Mouse (Mus musculus): ENCODE data around the gene Hist1h2ak. TPM values are rescaled to one million over a fixed set of nuclear protein-coding genes. Genes with fewer than 3 reads are reported as not detected.

The Hist1h2ak gene
- total RNA-seq, 2 experiments from 2014 or later, result 8.6 to 1,478 TPM

- peak; percentile 61 for ATAC-seq (replicated peaks; ENCODE audit: poor library complexity, severe bottlenecking)
Observed at GRCm38 (mm10) chr13:21778814-21779766, 25.5 kb upstream of the Hist1h2ak start.

DNA sequence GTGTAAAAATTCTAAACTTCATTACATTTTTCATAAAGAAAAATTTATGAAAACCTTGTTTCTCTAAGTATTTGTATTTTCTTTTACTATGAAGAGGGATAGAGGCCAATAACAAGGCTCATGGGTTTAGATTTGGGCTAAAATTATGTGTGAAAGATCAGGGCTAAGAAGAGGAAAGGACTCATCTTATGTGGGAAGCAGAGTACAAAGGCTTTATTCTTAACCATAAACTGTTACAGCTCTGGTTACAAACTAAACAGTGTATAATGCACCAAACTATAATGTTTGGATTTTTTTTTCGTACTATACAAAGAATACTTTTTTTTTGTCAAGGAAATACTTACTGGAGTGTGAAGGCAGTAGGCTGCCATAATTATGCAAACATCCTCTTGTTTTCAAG is 2.1 kb upstream of the Hist1h2ak start:
- ATAC-seq (replicated peaks; ENCODE audit: poor library complexity, severe bottlenecking), result no peak

DNA sequence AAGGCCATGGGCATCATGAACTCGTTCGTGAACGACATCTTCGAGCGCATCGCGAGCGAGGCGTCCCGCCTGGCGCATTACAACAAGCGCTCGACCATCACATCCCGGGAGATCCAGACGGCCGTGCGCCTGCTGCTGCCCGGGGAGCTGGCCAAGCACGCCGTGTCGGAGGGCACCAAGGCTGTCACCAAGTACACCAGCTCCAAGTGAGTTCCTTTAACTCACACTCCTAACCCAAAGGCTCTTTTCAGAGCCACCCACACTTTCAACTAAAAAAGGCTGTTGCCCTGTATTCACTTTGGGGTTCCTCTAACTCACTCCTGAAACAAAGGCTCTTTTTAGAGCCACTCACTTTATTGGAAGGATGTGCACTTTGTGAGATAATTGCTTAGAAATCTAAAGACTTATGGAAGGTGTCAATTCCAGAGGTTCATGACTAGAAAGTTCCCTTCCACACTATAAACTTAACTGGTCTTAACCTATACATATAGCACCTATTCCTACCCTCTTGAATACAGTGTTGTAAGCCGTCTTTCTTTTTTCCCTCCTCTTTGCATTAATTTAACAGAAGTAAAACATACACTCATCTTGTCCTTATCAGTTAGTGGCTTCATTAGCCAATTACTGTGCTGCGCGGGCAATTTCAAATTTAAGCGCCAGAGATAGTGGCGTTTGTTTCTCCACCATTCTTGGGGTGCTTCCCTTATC is 821 bp upstream of the Hist1h2ak start:
- peak; percentile 21 for ATAC-seq (replicated peaks; ENCODE audit: poor library complexity, severe bottlenecking)

- peak; percentile 25; the same call in 1 of the 2 replicates for ATAC-seq (replicated peaks; ENCODE audit: poor library complexity, severe bottlenecking)
Observed at GRCm38 (mm10) chr13:21753051-21753523, 540 bp downstream of the Hist1h2ak start.

- no peak for ATAC-seq (replicated peaks; ENCODE audit: poor library complexity, severe bottlenecking)
Observed at GRCm38 (mm10) chr13:21752356-21752755, 1.3 kb downstream of the Hist1h2ak start.

- ATAC-seq (replicated peaks; ENCODE audit: poor library complexity, severe bottlenecking), result no peak
Observed at GRCm38 (mm10) chr13:21751827-21752226, 1.8 kb downstream of the Hist1h2ak start.

- no peak for ATAC-seq (replicated peaks; ENCODE audit: poor library complexity, severe bottlenecking)
Observed at GRCm38 (mm10) chr13:21751417-21751816, 2.2 kb downstream of the Hist1h2ak start.

DNA sequence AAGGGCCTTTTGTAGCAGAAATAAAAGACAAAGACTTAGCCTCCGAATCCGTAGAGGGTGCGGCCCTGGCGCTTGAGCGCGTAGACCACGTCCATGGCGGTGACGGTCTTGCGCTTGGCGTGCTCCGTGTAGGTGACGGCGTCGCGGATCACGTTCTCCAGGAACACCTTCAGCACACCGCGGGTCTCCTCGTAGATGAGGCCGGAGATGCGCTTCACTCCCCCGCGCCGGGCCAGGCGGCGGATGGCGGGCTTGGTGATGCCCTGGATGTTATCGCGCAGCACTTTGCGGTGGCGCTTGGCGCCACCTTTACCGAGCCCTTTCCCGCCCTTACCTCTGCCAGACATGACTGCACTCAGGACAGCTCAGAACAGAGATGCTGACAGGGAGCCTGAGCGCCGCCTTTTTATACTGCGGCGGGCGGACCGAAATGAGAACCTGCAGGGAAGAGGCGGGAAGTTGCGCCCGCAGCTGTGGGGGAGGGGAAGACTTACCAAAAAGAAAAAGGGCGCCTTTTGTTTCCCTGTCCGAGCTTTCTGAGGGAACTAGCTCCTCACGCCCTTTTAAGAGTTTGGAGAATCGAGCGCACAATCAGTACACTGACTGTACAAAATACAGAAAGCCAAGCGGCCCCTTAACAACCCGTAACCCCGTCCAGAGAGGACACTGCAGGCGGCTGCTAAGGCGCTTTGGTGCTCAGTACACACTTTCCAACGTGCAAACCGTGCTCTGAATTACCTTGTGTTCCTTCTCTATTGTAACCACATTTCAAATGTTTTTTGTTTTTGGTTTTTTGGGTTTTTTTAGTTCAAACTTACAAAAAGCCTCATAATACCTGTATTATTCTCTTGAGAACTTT is 3.2 kb downstream of the Hist1h2ak start, which contains the start of gene Hist1h4k:
Gene Hist1h4k (minus strand): TSS at position 347 of the 859 bp plus-strand sequence.
- ATAC-seq (replicated peaks; ENCODE audit: poor library complexity, severe bottlenecking), result peak; percentile 62

DNA sequence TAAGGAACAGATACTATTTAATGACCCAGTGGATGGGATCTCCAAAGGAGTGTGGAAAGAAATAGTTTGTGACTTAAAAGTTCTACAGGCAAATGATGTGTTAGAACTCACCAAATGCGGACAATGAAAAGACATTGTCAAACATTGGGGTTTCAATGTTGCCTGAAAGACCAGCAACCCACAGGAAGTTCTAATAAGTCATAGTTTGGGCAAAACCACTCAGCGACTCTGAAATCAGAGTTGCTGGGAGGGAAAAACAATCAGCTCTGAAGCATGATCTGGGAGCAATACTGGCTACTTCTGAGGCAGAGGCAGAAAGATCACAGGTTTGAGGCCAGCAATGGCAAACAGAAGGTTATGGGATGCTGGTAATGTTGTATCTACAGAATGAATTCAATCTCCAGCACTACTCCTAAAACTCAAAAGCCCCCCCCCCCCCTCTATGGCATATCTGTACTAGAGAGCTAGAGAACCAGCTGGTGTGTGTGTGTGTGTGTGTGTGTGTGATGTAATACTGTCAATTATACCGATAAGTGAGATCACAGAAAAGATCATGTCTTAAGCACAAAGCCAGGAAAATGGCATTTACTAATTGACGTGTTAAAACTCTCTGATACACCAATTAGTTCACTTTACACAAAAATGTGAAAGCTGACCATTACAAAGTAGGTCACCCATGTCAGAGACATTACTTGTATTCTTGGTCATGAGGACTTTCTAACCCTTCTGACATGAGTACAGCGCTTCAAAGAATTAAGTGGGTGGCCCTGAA is 4.1 kb downstream of the Hist1h2ak start:
- ATAC-seq (replicated peaks; ENCODE audit: poor library complexity, severe bottlenecking), result no peak

DNA sequence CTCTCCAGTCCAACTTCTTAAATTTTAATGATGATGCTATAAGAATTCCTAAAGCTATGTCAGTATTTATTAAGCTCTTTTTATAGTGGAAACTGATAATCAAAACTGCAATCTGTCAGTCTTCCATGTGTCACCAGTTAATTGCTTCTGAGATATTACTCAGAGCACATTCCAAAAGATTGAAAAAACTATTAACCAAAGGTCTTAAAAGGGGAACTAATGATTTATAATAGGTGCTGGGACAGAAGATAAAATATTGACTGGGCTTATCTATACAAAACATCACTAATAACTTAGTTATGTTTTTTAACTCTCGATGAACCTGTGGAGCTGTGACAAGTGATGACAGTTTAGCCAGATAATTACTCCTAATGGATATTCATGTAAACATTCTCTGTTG is 8.6 kb downstream of the Hist1h2ak start:
- no peak for ATAC-seq (replicated peaks; ENCODE audit: poor library complexity, severe bottlenecking)

DNA sequence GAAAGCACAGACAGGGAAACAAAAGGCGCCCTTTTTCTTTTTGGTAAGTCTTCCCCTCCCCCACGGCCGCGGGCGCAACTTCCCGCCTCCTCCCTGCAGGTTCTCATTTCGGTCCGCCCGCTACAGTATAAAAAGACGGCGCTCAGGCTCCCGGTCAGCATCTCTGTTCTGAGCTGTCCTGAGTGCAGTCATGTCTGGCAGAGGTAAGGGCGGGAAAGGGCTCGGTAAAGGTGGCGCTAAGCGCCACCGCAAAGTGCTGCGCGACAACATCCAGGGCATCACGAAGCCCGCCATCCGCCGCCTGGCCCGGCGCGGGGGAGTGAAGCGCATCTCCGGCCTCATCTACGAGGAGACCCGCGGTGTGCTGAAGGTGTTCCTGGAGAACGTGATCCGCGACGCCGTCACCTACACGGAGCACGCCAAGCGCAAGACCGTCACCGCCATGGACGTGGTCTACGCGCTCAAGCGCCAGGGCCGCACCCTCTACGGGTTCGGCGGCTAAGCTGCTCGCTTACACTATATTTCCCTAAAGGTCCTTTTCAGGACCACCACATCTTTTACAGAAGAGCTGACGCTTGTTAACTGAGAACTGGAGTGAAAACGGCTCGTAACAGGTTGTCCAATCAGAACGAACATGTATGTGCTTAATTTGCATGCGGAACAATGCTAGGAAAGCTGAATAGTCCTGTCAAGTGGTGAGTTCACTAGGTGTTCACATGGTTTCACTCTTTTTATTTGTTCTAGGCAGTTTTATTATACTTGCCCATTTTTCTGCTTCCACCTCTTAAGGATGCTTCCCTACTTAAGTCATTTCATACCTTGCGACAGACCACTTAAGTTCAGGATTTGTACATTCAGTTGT is 18.5 kb downstream of the Hist1h2ak start, which contains the start of gene Hist1h4j:
Gene Hist1h4j (plus strand): TSS at position 159 of the 862 bp plus-strand sequence.
- peak; percentile 76 for ATAC-seq (replicated peaks; ENCODE audit: poor library complexity, severe bottlenecking)

DNA sequence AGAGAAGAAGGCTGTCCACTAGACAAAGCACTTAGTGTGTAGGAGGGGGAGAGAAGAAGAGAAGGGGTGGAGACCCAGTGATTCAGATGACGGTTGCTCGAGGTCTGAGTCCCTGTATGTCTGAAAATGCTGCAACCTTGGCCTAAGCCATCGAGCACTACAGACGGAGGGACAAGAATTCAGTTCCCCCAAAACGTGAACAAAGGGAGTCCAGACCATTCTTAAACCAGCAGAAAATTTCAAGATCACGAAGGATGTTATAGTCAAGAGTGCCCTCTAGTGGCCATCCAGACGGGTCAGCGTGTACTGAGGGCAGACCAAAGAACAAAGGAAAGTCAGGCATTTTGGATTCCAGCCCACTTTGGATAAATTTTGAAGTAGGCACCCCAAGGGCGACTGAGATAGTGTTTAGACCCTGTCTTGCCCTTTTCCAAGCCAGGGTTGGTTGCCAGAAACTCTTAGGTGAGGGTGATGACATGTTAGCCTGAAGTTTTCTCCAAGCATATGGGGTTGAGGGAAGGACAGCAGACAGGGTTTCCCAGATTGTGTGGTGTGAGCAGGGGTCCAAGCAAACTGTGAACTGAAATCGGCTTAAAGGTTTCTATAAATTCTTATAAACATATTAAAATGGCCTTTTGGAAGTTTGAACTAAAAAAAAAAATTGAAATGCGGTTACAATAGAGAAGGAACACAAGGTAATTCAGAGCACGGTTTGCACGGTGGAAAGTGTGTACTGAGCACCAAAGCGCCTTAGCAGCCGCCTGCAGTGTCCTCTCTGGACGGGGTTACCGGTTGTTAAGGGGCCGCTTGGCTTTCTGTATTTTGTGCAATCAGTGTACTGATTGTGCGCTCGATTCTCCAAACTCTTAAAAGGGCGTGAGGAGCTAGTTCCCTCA is 19.4 kb downstream of the Hist1h2ak start:
- ATAC-seq (replicated peaks; ENCODE audit: poor library complexity, severe bottlenecking), result peak; percentile 71

DNA sequence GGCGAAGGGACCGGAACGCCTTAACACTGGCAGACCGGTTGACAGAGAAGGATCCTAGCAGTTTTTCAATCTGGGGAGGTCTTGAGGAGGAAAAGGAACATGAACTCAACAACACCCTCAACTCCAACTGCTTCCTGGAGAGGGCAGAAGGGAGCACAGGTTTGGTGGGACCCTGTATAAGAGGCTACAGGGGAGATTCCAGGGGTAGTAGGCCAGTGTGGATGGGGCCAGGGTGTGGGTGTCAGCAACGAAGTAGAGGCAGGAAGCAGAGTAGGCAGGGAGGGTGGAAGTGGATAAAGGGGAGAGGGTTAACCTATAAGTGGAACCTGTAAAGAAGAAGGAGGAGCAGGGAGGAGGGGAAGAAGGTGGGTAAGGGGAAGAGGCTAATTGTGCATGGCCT is 20.2 kb downstream of the Hist1h2ak start:
- no peak for ATAC-seq (replicated peaks; ENCODE audit: poor library complexity, severe bottlenecking)

DNA sequence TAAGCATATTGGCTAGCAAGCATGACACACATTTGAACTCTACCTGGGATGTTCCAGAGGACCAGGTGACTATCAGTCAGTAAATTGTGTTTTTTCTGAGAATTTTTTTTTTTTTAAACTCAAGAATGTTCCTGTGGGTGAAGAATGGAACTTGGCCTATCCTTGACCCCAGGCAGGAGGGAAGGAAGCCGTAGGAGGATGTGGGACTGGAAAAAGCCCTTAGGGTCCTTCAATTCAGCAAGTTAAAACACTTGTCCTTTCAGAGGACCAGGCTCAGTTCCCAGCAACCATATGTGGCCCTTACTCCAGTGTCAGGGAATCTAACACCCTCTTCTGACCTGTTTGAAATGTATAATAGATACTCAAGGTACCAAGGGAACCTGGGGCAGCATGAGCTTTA is 24.1 kb downstream of the Hist1h2ak start:
- no peak for ATAC-seq (replicated peaks; ENCODE audit: poor library complexity, severe bottlenecking)

- no peak for ATAC-seq (replicated peaks; ENCODE audit: poor library complexity, severe bottlenecking)
Observed at GRCm38 (mm10) chr13:21727948-21728572, 25.6 kb downstream of the Hist1h2ak start.

DNA sequence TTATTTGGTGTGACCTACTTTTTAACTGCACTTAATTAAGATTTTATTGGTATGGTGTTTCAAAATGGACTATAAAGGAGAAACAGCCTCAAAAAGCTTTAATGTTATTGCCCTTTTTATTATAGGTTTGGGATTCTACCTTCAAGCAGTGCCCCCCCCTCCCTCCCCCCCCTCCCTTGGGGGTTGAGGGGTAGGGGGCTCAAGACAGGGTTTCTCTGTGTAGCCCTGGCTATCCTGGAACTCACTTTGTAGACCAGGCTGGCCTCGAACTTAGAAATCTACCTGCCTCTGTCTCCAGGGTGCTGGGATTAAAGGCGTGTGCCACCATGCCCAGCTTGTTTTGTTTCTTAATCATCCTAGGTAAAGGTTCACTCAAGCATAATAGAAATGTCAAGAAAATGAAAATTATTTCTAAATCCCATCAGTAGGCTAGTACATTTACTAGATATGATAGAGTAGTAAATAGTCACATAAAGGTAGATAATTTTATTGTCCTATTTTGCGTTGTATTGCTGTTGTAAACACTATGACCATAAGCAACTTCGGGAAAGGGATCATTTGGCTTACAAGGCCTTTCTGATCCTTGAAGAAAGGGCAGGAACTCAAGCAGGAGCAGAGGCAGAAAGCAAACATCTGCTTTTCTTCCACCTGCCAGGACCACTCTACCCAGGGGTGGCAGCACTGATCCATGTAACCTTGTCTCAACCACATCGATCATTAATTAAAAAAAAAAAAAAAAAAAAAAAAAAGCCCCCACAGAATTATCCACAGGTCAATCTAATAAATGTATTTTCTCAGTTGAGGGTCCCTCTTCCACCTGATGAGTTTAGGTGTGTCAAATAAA is 30.4 kb downstream of the Hist1h2ak start:
- no peak for ATAC-seq (replicated peaks; ENCODE audit: poor library complexity, severe bottlenecking)

All from granulocyte monocyte progenitor cell, adult 5-6 weeks (primary cell).